Mouse (Mus musculus) C3H10T1/2 (cell line): ENCODE data around the gene Cldn34a. TPM values are rescaled to one million over a fixed set of nuclear protein-coding genes. Genes with fewer than 3 reads are reported as not detected.

ENCODE experiments used
- polyA plus RNA-seq, 2 experiments: library from polyadenylated mRNA; unstranded; fragments of >200 nt; fragmentation: generic; extraction: Trizol; gene quantifications; one replicate each; pipeline ENCODE4 v1.2.1; 2012; ENCODE audit warnings: missing spikeins in 2 of 2

The Cldn34a gene
- not detected for polyA plus RNA-seq

GRCm38 (mm10) chrX:152563034-152563433 lies at the start of gene Cldn34a:
Cldn34a (plus strand) TSS chrX:152563334.

Other genes starting within 250 kb of the Cldn34a start
- gene Kantr, start 235.8 kb upstream of the Cldn34a start, polyA plus RNA-seq, result 1 to 10 TPM in 1 of 2 experiments, under 1 TPM in 1; 0.18 to 1.8 TPM
- gene Tspyl2, start 220.9 kb upstream of the Cldn34a start, polyA plus RNA-seq, result 10 to 100 TPM in 1 of 2 experiments, 1 to 10 TPM in 1; 3.6 to 27.4 TPM
- 1 to 10 TPM; 4.3 to 7.3 TPM for gene Gpr173, start 194.6 kb upstream of the Cldn34a start, polyA plus RNA-seq
- not detected for gene Shroom2, start 206.1 kb downstream of the Cldn34a start, polyA plus RNA-seq
- not detected for gene Gpr143, start 218.6 kb downstream of the Cldn34a start, polyA plus RNA-seq